In the genomic region with DNA sequence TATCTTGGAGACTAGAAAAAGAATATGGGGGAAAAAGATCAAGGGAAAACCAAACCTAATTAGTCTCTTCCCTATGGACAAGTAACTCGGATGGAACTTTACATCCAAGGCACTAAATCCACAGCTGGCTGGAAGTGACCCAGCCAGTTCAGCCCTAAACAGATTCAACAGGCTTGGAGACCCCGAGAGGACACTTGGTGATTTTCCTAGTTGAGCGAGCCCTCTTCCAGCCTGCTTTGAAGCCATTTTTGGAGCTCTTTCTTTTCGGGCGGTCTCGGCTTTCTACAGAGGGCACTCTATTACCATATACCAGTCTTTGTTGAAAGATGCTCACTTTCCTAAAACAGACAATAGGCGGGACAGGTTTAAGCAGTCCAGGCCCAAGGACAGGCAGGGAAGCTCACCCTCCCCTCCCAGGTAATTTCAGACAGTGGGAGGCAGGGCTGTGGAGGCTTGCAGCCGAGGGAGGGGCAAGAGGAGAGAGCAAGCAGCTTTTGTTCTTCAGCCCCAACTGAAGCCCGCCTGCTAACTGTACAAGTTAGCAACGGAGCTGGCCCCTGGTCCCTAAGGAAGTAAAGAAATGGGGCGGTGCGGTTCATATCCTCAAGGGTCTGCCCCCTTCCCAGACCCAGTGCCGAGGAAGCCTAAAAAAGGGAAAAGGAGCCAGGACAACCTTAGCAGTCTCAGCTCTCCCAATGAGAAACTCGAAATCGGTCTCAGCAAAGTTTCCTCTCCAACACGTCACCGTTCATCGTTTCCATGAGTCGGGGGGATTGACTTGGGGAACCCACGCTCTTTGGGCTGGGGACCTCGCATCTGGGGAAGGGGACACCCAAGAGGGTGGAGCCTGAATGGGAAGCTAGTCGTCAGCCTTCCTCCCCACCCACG, we compare ENCODE assay signal across 8 mouse cellular contexts. TPM values are rescaled to one million over a fixed set of nuclear protein-coding genes. Genes with fewer than 3 reads are reported as not detected.
DNase-seq lines count a peak whose midpoint lies in the region; ATAC-seq and TF ChIP-seq lines count a peak whose summit lies in the region.

No protein-coding gene starts in this region.

- no peak for ATAC-seq in hindbrain, postnatal 0 days
- no peak for ATAC-seq in liver, embryonic 15.5 days (ENCODE audit: insufficient read depth)
- ATAC-seq in neural tube, embryonic 12.5 days (ENCODE audit: low FRiP score, low read depth), result no peak

- no peaks in the 10 kb centered on the region; the same call in 1 of the 2 replicates for H3K27me3 ChIP-seq in hindbrain, postnatal 0 days (ENCODE audit: insufficient read depth, low read length)
- H3K27me3 ChIP-seq in liver, embryonic 15.5 days, result peaks cover 47% of the 10 kb centered on the region
- no peaks in the 10 kb centered on the region for H3K27me3 ChIP-seq in neural tube, embryonic 12.5 days (replicated peaks)

- peak overlapping the region; percentile 99 for H3K4me2 ChIP-seq in hindbrain, postnatal 0 days (ENCODE audit: low read depth, low read length)
- H3K4me2 ChIP-seq in liver, embryonic 15.5 days, result peak overlapping the region; percentile 86
- H3K4me2 ChIP-seq in neural tube, embryonic 12.5 days (replicated peaks), result peak overlapping the region; percentile 93

- no peaks in the 10 kb centered on the region for H3K36me3 ChIP-seq in hindbrain, postnatal 0 days (ENCODE audit: insufficient read depth, low read length)
- H3K36me3 ChIP-seq in liver, embryonic 15.5 days (replicated peaks), result peaks cover 8% of the 10 kb centered on the region; the same call in 1 of the 2 replicates
- H3K36me3 ChIP-seq in neural tube, embryonic 12.5 days, result peaks cover 10% of the 10 kb centered on the region; the same call in 1 of the 2 replicates

- no peak for TF ChIP-seq CTCF in hindbrain, postnatal 0 days (IDR thresholded peaks at IDR 0.05; ENCODE audit: low read depth)

- H3K4me1 ChIP-seq in hindbrain, postnatal 0 days (ENCODE audit: insufficient read depth, low read length), result peaks cover 8% of the 10 kb centered on the region; the same call in 1 of the 2 replicates
- peaks cover 49% of the 10 kb centered on the region for H3K4me1 ChIP-seq in liver, embryonic 15.5 days (replicated peaks)
- peaks cover 32% of the 10 kb centered on the region for H3K4me1 ChIP-seq in neural tube, embryonic 12.5 days

- under 1% methylated on average over 23 of the region's 23 CpGs for WGBS in hindbrain, postnatal 0 days
- WGBS in liver, embryonic 15.5 days (ENCODE audit: insufficient replicate concordance), result 2% methylated on average over 23 of the region's 23 CpGs
- under 1% methylated on average over 23 of the region's 23 CpGs for WGBS in neural tube, embryonic 12.5 days

- DNase-seq in CD4-positive helper T cell, adult 2 months (ENCODE audit: low read depth, low spot score), result peak; percentile 81
- DNase-seq in adrenal gland, postnatal 14 days, result peak; percentile 76
- DNase-seq in forelimb bud, embryonic 11.5 days (ENCODE audit: low read depth, low spot score), result peak; percentile 59
- peak; percentile 33 for DNase-seq in hindbrain, postnatal 0 days (ENCODE audit: low spot score)
- peak; percentile 73 for DNase-seq in urinary bladder, postnatal 14 days (ENCODE audit: low spot score)
- no peak for DNase-seq in cerebellum, postnatal 4 days (ENCODE audit: low spot score in 2 of 2)

- H3K9ac ChIP-seq in hindbrain, postnatal 0 days (replicated peaks; ENCODE audit: low read length), result peak overlapping the region; percentile 57
- peak overlapping the region; percentile 62 for H3K9ac ChIP-seq in liver, embryonic 15.5 days
- H3K9ac ChIP-seq in neural tube, embryonic 12.5 days, result peak overlapping the region; percentile 67

- peak overlapping the region; percentile 82 for H3K27ac ChIP-seq in hindbrain, postnatal 0 days
- H3K27ac ChIP-seq in liver, embryonic 15.5 days (replicated peaks), result peak overlapping the region; percentile 86
- peak overlapping the region; percentile 80 for H3K27ac ChIP-seq in neural tube, embryonic 12.5 days

- no peaks in the 10 kb centered on the region for H3K9me3 ChIP-seq in hindbrain, postnatal 0 days (ENCODE audit: low read length)
- H3K9me3 ChIP-seq in liver, embryonic 15.5 days (replicated peaks), result no peaks in the 10 kb centered on the region
- H3K9me3 ChIP-seq in neural tube, embryonic 12.5 days, result no peaks in the 10 kb centered on the region

- H3K4me3 ChIP-seq in hindbrain, postnatal 0 days (ENCODE audit: low read length), result peak overlapping the region; percentile 67
- H3K4me3 ChIP-seq in liver, embryonic 15.5 days (replicated peaks), result peak overlapping the region; percentile 64
- H3K4me3 ChIP-seq in neural tube, embryonic 12.5 days, result peak overlapping the region; percentile 57

RNA-seq across cellular contexts. Expression of a gene that starts 4.6 kb away (rescaled TPM):
- total RNA-seq in adrenal gland, postnatal 14 days (2021), result 45.9 and 50.8 TPM in 2 replicates
- total RNA-seq in hindbrain, postnatal 0 days (2014; rRNA removed), result 12.5 and 12.6 TPM in 2 replicates
- 8.4 and 9.4 TPM in 2 replicates for polyA plus RNA-seq in hindbrain, postnatal 0 days (2015; fragmentation: Nextera tagmentation; extraction: Ambion mirVana)
- polyA plus RNA-seq in liver, embryonic 15.5 days (2015; fragmentation: Nextera tagmentation; extraction: Ambion mirVana), result 8.0 and 9.1 TPM in 2 replicates
- 52.7 and 57.2 TPM in 2 replicates for polyA plus RNA-seq in neural tube, embryonic 12.5 days (2016; fragmentation: Nextera tagmentation; extraction: Ambion mirVana)

Comparison
In these comparisons a context has a peak if more than half of its experiments do, and no peak if none do; other contexts are left out.
1. DNase-seq: peak in CD4-positive helper T cell, adult 2 months (single experiment), adrenal gland, postnatal 14 days (single experiment), forelimb bud, embryonic 11.5 days (single experiment), hindbrain, postnatal 0 days (single experiment) and urinary bladder, postnatal 14 days (single experiment); none in cerebellum, postnatal 4 days (0 of 2).
2. Peak in every context shown above with its lines, with median percentiles within 50 percentile points of each other: H3K27ac ChIP-seq, H3K4me2 ChIP-seq, H3K4me3 ChIP-seq and H3K9ac ChIP-seq.